27 mouse cellular contexts compared by ENCODE assay signal in genomic region chr13:39427996-39428395, GRCm38 (mm10).
"Had no signal": no experiment of that assay in that cellular context is flagged by ENCODE, and none has a peak within 500 bp of the region (broad histone marks: within the 10 kb centered on the region; RNA-seq: fewer than 3 reads in every experiment).

No protein-coding gene starts in this region.

- H3K27ac ChIP-seq: gastrocnemius, adult 2 months; heart, embryonic 10.5 days; hindbrain, embryonic 10.5 days; hindbrain, embryonic 12.5 days; hindbrain, embryonic 14.5 days; intestine, embryonic 15.5 days; layer of hippocampus, adult 2 months; left cerebral cortex, adult 2 months; limb, embryonic 10.5 days; limb, embryonic 12.5 days; liver, embryonic 13.5 days; liver, embryonic 15.5 days had no signal

- H3K4me1 ChIP-seq: heart, embryonic 10.5 days; heart, embryonic 12.5 days; hindbrain, embryonic 10.5 days; hindbrain, embryonic 12.5 days; intestine, embryonic 15.5 days; limb, embryonic 10.5 days; limb, embryonic 12.5 days; liver, embryonic 13.5 days; liver, embryonic 15.5 days had no signal

- H3K36me3 ChIP-seq: heart, embryonic 10.5 days; heart, embryonic 12.5 days; hindbrain, embryonic 10.5 days; hindbrain, embryonic 12.5 days; intestine, embryonic 15.5 days; limb, embryonic 10.5 days; limb, embryonic 12.5 days; liver, embryonic 13.5 days; liver, embryonic 15.5 days had no signal

- H3K9me3 ChIP-seq: heart, embryonic 10.5 days; heart, embryonic 12.5 days; hindbrain, embryonic 10.5 days; hindbrain, embryonic 12.5 days; intestine, embryonic 15.5 days; limb, embryonic 10.5 days; limb, embryonic 12.5 days; liver, embryonic 13.5 days had no signal

- H3K9ac ChIP-seq: heart, embryonic 12.5 days; hindbrain, embryonic 12.5 days; hindbrain, embryonic 14.5 days; intestine, embryonic 15.5 days; limb, embryonic 12.5 days; liver, embryonic 13.5 days; liver, embryonic 15.5 days had no signal

- H3K27me3 ChIP-seq: heart, embryonic 12.5 days; hindbrain, embryonic 12.5 days; intestine, embryonic 15.5 days; liver, embryonic 13.5 days; liver, embryonic 15.5 days had no signal

- H3K4me2 ChIP-seq: heart, embryonic 12.5 days; hindbrain, embryonic 12.5 days; hindbrain, embryonic 14.5 days; intestine, embryonic 15.5 days; limb, embryonic 12.5 days; liver, embryonic 13.5 days; liver, embryonic 15.5 days had no signal

- H3K4me3 ChIP-seq: gastrocnemius, adult 2 months; heart, embryonic 10.5 days; heart, embryonic 12.5 days; hindbrain, embryonic 10.5 days; hindbrain, embryonic 12.5 days; intestine, embryonic 15.5 days; layer of hippocampus, adult 2 months; left cerebral cortex, adult 2 months; limb, embryonic 10.5 days; limb, embryonic 12.5 days; liver, embryonic 13.5 days; liver, embryonic 15.5 days had no signal

- DNase-seq: gastrocnemius, adult 2 months; gastrocnemius, postnatal 10 days; gastrocnemius, postnatal 25 days; heart, adult 18-20 months; heart, postnatal 10 days; heart, postnatal 4 days; kidney, adult 18-20 months; kidney, adult 8-10 months; kidney, postnatal 10 days; kidney, postnatal 25 days; kidney, postnatal 4 days; liver; liver, embryonic 13.5 days had no signal

- ATAC-seq: hindbrain, embryonic 16.5 days; inflammation-experienced regulatory T-cells, adult 6 months; intestine, embryonic 15.5 days; intestine, postnatal 0 days had no signal
